Mouse (Mus musculus) frontal cortex, adult (tissue): ENCODE data around the gene Mprip.
"Not testable (repeated sequence)": the region's sequence is repeated elsewhere in the genome, so short reads cannot be mapped to it uniquely, and the experiment has no call there.

Experiments used
- ATAC-seq: cut with Nextera tagmentation; 2 replicates; pipeline ENCODE4 v1.9.2; 2017; ENCODE audit warnings: mild to moderate bottlenecking, moderate library complexity, mixed read lengths; ENCODE audit not compliant: low TSS enrichment

The Mprip gene

DNA sequence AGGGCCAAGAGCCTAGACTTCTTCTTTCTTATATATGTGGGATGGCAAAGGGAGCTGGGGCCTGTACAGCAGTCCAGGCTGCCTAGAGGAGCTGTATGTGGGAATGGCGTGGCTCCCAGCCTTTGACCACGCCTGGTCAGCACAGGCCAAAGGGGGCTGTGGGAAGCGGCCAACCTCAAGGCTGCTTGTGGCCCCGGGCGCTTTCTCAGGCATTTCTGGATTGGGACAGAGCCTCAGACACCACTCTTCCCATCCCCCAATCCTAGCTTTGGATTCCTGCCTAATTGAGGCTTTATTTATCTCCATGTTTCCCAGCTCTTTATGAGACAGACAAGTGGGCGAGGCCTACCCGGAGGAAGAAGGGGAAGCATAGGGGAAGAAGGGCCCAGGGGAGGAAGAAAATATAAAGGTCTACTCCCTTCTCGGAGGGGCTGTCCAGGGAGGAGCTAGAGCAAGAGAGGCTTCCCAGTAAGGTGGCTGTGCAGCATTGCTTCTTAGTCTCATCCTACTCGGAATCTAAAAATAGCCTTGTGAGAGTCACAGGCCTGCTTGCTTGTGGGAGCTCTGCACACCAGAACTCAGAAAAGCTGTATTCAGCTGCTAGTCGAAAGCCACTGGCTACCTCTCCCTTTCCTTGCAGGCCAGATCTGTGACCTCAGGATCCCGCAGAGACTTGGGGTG is 47.0 kb downstream of the Mprip start:
- peak; percentile 95 for ATAC-seq

DNA sequence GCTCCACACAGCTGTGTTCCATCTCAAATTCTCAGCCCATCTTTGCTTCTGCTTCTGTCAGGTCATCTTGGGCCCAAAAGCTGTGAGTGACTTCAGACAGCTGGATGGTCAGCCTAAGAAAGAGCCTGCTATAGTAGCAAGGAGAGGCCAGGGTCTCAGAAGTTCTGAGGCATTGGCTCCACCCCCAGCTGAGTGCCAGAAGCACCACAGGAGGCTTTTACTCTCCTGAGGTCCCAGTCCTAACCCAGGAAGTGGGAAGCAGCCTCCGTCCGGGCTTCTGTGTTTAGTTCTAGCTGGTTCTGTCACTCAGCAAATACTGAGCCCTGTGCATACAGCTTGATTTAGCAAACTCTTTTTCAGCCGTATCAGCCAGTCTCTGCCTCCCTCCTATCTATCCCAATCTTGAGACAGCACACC is 54.3 kb downstream of the Mprip start:
- ATAC-seq: no peak

DNA sequence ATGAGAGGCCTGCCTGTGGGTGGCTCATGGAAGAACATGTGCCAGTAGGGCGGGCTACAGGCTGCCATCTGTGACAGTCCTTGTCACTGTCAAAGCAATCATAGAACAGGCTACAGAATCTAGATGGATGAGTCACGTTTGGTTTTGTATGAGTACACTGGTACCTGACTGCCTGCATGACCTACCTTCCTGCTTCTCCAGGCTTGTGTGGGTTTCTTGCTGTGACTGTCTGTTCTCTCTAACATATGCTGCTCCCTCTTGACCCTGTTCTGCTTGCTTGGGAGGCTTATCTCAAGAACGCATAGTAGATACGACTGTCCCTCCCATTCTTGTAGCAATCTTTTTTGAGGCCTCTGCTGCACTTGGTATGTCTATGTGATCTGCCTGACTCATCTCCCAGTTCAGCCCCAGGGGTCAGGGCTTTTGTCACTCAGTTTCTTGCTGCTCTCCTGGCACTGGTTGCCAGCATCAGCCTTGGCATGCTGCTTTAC is 56.7 kb downstream of the Mprip start:
- peak; percentile 51 for ATAC-seq

DNA sequence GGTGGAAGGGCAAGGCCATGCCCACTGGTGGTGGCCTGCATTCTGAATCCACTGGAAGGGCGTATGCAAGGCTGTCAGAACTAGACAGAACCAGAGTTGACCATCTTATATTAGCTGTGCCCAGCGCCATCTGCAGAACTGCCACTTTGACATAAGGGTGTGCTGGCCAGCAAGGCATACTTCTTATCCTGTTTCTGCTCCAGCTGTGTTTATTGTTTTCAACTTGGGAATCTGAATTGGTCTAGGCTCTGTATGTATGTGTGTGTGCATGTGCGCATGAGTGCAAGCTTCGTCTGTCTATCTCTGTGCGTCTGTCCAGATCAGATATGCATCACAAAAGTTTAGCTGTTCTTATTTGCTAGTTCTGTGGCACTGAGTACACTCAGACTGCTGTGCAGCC is 58.1 kb downstream of the Mprip start:
- ATAC-seq: no peak

DNA sequence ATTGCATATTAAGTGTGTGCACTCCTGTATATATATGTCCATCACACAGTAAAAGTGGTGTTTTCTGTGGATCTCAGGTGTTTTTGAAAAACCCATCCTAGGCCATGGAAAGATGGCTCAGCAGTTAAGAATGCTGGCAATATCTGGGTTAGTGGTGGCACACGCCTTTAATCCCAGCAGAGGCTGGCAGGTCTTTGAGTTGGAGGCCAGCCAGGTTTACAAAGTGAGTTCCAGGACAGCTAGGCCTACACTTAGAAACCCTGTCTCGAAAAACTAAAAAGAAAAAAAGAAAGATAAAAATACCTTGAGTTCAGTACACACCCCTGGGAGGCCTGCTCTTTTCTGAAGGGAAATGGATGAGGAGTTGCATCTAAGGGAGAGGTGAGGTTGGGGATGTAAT is 60.3 kb downstream of the Mprip start:
- no peak for ATAC-seq

DNA sequence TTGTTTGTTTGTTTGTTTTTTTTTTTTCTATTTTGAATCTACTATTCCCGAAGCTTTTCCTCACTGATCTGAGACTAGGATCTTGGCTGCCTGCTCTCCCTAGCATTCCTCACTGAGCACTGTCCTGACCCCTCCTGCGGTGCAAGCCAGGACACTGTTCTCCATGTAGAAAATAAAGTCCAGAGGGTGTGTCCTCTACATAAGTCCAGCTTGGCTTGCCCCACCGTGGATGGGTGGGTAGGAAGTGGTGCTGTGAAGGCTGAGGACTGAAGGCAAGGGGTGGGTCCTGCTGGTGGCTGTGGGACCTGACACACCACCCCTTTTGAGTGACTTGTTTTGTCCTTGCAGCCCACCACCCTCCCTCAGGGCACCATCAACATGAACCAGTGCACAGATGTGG is 66.1 kb downstream of the Mprip start:
- no peak for ATAC-seq

DNA sequence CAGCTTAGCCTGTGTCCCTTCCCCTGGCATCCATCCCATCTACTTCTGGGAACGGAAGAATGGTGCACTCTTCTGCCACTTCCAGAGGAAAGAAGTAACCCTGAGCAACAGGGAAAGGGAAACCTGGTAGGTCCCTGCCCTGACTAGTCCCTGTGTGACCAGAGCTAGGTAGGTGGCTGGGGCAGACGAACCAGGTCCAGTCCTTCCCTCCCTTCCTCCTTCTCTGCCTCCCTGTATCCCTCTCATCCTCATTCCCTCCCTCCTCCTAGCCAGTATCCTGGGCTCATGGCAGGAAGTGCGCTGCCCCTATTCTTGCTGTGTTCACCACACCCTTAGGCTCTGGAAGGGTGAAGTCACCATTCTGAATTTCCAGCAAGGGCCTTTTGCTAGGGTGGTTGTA is 70.7 kb downstream of the Mprip start:
- ATAC-seq: no peak

DNA sequence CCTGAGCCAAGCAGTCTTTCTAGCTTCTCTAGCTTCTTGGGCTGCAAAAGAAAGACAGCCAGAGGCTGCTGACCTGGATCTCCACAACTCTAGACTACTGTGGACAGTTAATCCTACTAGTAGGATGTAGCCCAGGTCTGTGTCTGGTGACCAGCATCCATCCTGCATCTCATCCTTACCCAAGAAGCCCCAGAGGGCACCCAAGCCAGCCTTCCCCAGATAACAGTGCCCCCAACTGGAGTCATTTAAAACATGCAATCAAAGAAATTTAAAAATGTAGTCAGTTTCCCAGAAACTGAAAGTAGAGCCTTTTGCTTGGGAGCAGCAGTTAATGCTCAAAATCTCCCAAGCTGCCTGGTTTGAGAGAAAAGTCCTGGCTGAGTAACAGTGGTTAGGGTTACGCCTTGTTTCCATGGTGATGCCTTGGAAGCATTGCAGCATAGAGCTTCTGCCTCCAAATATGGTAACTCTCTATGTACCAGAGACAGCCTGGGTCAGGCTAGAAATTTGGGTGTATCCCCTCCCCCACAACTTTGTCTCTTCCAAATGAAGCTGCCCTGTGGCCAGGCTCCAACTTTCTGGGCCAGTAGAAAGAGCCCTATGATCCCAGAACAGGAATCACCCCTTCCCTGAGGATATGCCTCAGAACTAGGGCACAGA is 71.4 kb downstream of the Mprip start:
- peak; percentile 78 for ATAC-seq

DNA sequence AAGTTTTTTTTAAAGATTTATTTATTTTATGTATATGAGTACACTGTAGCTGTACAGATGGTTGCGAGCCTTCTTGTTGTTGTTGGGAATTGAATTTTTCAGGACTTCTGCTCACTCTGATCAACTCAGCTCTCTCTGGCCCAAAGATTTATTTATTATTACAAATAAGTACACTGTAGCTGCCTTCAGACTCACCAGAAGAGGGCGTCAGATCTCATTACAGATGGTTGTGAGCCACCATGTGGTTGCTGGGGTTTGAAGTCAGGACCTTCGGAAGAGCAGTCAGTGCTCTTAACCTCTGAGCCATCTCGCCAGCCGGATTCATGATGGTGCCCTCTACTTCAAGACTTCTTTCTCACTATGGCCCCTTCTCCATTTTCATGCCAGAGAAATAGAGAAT is 72.5 kb downstream of the Mprip start:
- not testable (repeated sequence) for ATAC-seq

DNA sequence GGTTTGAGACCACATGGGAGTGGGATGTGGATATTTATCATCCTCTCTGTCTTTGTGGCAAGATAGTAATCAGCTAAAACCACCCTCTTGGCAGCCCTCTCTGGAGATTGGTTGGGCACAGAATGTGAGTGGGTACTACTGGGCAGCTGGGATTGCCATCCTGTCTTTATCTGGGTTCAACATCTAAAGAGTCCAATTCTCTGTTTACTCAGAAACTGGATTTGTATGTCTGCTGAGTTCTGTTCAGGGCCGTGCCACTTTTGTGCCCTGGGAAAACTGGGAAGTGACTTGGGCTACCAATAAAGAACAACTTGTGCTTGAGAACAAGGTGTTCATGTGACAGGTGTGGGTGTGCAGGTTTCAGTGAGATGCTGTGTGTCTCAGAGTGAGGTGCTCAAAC is 73.2 kb downstream of the Mprip start:
- no peak for ATAC-seq

DNA sequence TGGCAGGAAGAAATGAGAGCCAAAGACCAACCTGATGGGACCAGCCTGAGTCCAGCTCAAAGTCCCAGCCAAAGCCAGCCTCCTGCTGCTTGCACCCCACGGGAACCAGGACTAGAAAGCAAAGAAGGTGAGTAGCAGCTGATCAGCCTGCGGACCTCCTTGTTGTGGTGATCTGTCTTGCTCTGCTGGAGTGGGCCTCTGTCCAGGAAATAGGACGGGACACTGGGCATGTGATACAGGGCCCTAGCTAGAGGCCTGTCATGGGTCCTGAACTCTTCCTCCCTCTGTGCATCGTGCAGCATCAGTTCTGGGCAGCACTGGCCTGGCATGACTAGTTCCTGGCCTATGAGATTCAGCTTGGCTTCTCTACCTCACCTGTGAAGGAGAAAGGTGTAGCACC is 74.8 kb downstream of the Mprip start:
- not testable (repeated sequence) for ATAC-seq

DNA sequence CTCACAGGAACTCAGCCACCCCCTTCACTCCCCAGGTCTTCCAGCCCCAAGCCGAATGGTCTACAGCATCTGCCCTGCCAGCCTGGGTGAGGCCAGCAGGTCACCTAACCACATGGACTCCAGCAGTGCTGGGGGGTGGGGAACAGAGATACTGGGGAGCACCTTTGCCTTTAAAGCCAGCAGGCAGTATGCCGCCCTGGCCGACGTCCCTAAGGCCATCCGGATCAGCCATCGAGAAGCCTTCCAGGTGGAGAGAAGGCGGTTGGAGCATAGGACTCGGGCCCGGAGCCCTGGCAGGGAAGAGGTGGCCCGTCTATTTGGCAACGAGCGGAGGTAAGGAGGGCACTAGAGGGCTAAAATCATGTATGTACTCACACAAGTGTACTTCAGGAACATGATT is 76.1 kb downstream of the Mprip start:
- no peak for ATAC-seq

DNA sequence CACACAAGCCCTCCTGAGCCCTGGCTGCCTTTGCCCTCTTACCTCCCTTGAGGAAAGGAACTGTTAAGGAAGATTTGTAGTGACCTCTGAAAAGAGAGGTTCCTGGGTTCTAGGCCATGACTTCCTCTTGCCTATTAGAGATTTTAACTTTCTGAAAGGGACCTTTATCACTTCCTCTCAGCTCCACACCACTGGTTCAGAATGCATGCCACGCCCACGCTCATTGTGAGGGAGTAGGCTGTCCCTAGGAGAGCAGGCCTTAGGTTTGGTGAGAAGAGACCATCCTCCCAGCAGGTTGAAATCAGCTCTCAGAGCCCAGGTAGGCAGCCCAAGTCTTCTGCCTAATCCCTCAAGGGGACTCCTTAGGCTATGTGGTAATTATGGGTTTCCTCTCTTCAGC is 78.9 kb downstream of the Mprip start:
- no peak for ATAC-seq

DNA sequence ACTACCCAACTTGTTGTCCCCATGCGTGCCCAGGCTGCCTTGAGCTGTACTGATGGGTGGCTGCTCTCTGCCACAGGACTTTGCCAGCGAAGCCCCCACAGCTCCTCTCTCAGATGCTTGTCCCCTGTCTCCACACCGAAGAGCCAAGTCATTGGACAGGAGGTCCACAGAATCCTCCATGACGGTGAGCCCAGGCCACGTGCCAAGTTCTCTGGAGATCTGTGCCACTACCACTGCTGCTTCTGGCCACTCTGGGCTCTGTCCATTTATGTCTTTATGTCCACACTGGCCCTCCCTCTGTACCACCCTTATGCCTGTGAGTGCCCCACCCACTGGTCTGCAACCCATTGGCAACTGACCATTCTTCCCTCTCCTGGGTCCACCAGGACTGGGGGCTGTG is 80.8 kb downstream of the Mprip start:
- no peak for ATAC-seq

DNA sequence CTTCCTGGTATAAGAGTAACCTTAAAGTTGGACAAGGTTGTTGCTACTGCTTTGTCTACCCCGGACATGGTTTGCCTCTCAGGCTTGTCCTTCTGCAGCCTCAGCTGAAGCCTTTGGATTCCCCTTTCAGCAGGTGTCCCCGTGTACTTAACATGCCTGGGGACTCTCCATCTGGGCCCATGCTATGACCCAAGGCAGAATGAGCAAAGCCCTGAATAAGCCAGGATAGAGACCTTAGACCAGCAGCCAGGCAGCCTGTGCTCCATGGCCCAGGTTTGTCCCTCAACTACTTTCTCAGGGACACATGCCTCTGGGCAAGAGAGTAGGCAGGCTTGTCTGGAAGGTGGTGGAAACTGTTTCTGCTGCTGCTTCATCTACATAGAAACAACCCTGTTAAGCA is 82.2 kb downstream of the Mprip start:
- peak; percentile 50 for ATAC-seq

DNA sequence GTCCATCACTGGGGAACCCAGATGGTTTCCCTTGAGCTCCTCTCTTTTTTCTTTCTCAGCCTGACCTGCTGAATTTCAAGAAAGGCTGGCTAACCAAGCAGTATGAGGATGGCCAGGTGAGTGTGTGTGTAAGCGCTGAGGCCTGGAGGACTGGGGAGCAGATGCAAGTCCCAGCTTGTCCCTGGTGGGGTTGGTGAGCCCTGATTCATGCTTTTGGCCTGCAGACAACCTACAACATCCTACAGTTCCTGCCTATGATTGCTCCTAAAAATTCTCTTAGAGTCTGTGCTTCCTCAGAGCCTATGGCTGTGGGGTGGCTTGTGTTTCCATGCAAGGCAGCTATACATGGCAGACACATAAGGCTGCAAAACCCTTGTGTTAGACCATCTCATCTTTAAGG is 82.6 kb downstream of the Mprip start:
- peak; percentile 70 for ATAC-seq

DNA sequence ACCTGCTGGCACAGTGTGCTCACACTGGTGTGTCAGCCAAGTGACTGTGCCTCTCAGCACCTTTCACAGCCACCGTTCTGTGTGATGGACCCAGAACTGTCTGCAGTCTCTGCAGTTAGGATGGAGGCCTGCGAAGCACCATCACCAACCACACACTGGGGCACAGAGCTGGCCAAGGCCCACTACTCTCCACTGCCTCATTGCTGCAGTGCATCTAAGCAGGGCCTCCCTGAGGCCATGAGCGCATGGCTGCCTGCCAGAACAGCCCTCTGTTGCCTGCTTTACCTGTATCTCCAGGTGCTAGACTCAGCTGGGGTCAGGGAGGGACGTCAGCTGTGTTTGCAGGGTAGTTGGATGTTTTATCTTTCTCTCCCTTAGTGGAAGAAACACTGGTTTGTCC is 83.3 kb downstream of the Mprip start:
- ATAC-seq: no peak

DNA sequence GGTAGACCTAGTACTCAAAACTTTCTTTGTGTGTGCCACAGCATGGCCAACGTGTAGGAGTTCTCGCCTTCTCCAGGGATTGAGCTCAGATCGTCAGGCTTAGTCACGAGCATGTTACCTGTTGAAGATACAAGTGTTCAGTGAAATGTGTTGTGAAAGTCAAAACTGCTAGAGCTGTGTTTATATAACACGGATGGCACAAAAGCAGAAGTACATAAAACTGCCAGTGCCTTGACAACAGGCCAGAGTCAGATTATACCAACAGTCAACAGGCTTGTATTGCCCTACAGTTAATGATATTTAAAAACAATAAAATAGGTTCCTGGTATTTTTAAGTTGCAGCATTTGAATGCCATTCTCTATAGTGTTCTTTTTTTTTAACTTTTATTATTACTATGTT is 84.7 kb downstream of the Mprip start:
- ATAC-seq: no peak

DNA sequence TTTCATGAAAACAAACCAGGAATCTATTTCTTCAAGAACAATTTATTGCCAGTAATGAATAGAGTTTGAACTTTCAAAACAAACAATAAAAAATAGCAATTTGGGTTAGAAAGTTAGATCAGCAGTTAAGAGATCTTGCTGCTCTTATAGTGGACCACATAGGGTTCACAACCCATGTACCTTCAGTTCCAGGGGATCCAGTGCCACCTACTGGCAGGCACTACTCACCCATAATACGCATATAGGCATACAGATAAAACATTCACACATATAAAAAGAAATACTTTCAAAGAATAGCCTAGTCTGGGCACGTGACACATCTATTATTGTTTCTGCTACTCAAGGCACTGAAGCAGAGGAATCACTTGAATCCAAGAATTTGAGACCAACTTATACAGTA is 85.5 kb downstream of the Mprip start:
- peak; percentile 55; the same call in 1 of the 2 replicates for ATAC-seq

DNA sequence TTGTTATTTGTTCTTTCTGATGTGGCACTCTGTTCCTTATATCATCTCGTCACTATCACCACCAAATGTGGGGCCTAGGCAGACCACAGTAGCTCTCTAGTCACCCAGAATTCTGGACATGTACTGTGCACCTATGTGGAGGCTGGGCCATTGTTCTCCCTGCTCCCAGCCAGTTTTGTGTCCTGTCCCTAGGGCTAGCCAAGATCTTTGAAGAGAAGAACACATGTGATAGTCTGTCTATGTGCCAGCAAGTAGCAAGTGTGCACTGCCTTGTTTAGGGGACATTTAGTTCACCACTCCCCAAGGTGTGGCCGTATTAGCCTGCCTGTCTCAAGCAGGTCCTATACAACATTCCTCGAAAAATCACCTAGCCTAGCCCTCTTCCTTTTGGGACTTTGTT is 87.9 kb downstream of the Mprip start:
- ATAC-seq: no peak

DNA sequence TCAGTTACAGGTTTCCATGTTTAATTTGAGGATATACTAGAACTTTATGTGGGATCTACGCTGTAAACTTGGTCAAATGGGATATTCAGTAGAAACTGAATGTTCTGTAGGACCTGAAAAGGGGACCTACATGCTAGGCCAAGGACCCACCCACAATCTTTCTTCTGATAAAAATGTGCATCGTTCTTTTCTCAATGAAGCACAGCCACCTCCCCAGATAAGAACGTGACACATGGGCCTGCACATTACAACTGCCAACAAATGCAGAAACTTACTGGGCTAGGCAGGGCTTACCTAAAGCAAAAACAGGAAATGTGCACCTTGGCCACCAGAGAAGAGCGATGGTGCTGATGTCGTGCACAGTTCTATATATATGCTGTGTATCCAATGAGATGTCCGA is 93.4 kb downstream of the Mprip start:
- ATAC-seq: no peak

DNA sequence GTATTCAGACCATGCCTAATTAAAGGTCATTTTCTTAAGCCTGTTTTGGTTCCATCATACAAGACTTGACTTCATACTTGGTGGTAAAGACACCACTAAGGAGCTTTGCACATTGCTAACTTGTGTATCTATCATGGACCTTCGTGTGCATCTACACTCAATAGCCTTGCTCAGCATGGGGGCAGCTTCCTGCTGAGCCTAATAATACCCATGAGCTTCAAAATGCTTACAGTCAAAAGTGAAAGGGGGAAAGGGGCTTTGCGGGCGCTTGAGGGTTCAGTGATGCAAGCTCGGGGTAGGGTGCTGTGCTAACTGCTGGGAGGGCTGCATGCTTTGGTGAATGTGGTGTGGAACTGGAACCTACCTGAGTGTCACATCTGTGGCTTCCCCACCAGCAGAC is 95.2 kb downstream of the Mprip start:
- no peak for ATAC-seq

DNA sequence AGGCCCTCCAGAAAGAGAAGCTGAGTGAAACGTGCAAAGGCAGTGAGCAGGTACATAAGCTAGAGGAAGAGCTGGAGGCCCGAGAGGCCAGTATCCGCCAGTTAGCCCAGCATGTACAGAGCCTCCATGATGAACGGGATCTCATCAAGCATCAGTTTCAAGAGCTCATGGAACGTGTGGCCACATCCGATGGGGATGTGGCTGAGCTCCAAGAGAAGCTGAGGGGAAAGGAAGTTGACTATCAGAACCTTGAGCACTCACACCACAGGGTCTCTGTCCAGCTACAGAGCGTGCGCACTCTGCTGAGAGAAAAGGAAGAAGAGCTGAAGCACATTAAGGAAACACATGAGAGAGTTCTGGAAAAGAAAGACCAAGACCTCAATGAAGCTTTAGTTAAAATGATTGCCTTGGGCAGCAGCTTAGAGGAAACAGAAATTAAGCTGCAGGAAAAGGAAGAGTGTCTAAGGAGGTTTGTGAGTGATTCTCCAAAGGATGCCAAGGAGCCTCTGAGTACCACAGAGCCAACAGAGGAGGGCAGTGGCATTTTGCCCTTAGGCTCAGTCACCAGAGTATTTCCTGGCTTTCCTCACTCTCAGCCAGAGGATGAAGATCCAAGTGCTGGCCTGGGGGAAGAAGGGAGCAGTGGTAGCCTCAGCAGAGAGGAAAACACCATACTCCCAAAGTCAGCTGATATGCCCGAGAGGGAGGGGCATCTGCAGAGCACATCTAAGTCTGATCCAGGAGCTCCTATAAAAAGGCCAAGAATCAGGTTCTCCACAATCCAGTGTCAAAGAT is 97.3 kb downstream of the Mprip start:
- ATAC-seq: peak; percentile 29; the same call in 1 of the 2 replicates
